Mouse (Mus musculus): Measurements from ENCODE around the gene Ldlrad3. TPM values are rescaled to one million over a fixed set of nuclear protein-coding genes. Genes with fewer than 3 reads are reported as not detected.

Ldlrad3 gene
- total and polyA plus RNA-seq, 3 experiments = 3.5 to 6.1 TPM; not detected in 1

DNA sequence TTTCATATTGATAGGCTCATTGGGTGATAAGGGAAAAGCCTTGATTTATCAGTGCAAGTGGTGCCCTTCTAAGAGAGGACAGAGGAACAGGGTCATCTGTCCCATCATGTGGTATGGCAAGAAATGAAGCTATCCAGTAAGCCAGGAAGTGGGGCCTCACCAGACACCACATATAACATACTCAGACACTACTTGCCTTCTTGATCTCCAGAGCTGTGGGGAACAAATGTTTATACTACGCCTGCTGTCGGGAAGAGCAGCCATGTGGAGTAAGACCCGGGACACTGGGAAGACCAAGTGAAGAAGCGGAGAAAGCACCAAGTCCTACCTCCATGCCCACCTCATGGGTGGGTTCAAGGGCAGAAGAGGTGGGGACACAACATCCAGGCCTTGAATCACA lies 86.9 kb downstream of the Ldlrad3 start:
- H3K4me3 ChIP-seq (ENCODE audit: control insufficient read depth in 1 of 2, insufficient read depth in 1 of 2, low read depth in 2 of 2, low read length in 2 of 2) = no peak overlapping the region
- DNase-seq (ENCODE audit: low read depth, low spot score) = no peak
- H3K36me3 ChIP-seq (ENCODE audit: control insufficient read depth in 1 of 2, insufficient read depth in 2 of 2, low read length in 2 of 2) = no peaks in the 10 kb centered on the region
- H3K9me3 ChIP-seq (replicated peaks; ENCODE audit: insufficient read depth, low read length) = no peaks in the 10 kb centered on the region
- no peaks in the 10 kb centered on the region for H3K79me2 ChIP-seq (ENCODE audit: control insufficient read depth, insufficient read depth, low read length, poor library complexity)
- no peak overlapping the region for H3K9ac ChIP-seq (ENCODE audit: control insufficient read depth, low read depth, low read length, poor library complexity, severe bottlenecking)
- no peak for TF ChIP-seq JUND (IDR thresholded peaks at IDR 0.05; ENCODE audit: low read depth, low read length)
- TF ChIP-seq NELFE (IDR thresholded peaks at IDR 0.05; ENCODE audit: low read depth, low read length) = no peak
- TF ChIP-seq ZC3H11A (IDR thresholded peaks at IDR 0.05; ENCODE audit: low read depth, low read length) = no peak
- TF ChIP-seq MYB (IDR thresholded peaks at IDR 0.05; ENCODE audit: low read depth, low read length) = no peak
- TF ChIP-seq BHLHE40 (IDR thresholded peaks at IDR 0.05; ENCODE audit: borderline replicate concordance, low read depth, low read length) = no peak
- TF ChIP-seq POLR2AphosphoS5 (IDR thresholded peaks at IDR 0.05; ENCODE audit: borderline replicate concordance, low read depth, low read length) = no peak
- TF ChIP-seq MYC (IDR thresholded peaks at IDR 0.05; ENCODE audit: low read depth, low read length) = no peak
- no peak for TF ChIP-seq RAD21 (IDR thresholded peaks at IDR 0.05; ENCODE audit: low read depth, low read length)
- TF ChIP-seq GABPA (IDR thresholded peaks at IDR 0.05; ENCODE audit: low read depth, low read length) = no peak
- no peak for TF ChIP-seq TAL1 (IDR thresholded peaks at IDR 0.05; ENCODE audit: low read length)
- TF ChIP-seq EP300 (IDR thresholded peaks at IDR 0.05; ENCODE audit: low read depth in 1 of 2, low read length in 2 of 2) = no peak
- TF ChIP-seq ZKSCAN1 (IDR thresholded peaks at IDR 0.05; ENCODE audit: low read depth, low read length) = no peak
- TF ChIP-seq RCOR1 (IDR thresholded peaks at IDR 0.05; ENCODE audit: low read depth, low read length) = no peak
- TF ChIP-seq POLR2A (IDR thresholded peaks at IDR 0.05; ENCODE audit: control insufficient read depth in 1 of 2, insufficient read depth in 1 of 2, low read depth in 1 of 2, low read length in 2 of 2, poor library complexity in 1 of 2) = no peak
- TF ChIP-seq POLR2AphosphoS2 (IDR thresholded peaks at IDR 0.05; ENCODE audit: low read length) = no peak
- no peak for TF ChIP-seq MXI1 (IDR thresholded peaks at IDR 0.05; ENCODE audit: low read depth, low read length)
- TF ChIP-seq TCF12 (IDR thresholded peaks at IDR 0.05; ENCODE audit: low read depth, low read length) = no peak
- TF ChIP-seq GATA1 (IDR thresholded peaks at IDR 0.05; ENCODE audit: low read depth, low read length) = no peak
- no peak overlapping the region for H3K27ac ChIP-seq (ENCODE audit: control insufficient read depth, low read depth, low read length)
- H3K4me1 ChIP-seq (ENCODE audit: control insufficient read depth in 1 of 2, insufficient read depth in 2 of 2, low read length in 2 of 2) = no peaks in the 10 kb centered on the region
- no peaks in the 10 kb centered on the region for H3K27me3 ChIP-seq (ENCODE audit: control insufficient read depth in 1 of 2, insufficient read depth in 2 of 2, low read length in 2 of 2)

DNA sequence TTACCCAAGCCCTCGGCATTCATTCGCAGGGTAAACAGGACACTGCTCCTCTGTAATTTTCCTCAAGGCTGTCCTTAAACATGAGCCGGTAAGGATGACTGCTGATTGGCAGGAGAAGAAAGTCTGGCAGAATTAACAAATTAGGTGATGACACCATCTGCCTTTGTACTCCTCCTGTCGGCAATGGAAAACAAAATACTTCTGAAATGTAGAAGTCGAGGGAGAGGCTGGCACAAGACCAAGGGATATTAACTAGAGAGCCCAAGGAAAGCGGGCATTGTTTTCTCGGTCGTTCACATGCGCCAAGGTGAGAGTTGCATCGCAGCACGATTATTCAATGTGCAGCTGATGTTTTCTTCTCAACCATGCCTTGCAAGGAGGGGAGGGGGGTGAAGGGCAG lies 91.4 kb downstream of the Ldlrad3 start:
- no peaks in the 10 kb centered on the region for H3K9me3 ChIP-seq (replicated peaks; ENCODE audit: insufficient read depth, low read length)
- TF ChIP-seq POLR2AphosphoS2 (IDR thresholded peaks at IDR 0.05; ENCODE audit: low read length) (no peak), ETS1 (IDR thresholded peaks at IDR 0.05; ENCODE audit: low read depth, low read length) (no peak), MXI1 (IDR thresholded peaks at IDR 0.05; ENCODE audit: low read depth, low read length) (no peak), NELFE (IDR thresholded peaks at IDR 0.05; ENCODE audit: low read depth, low read length) (no peak), GATA1 (IDR thresholded peaks at IDR 0.05; ENCODE audit: low read depth, low read length) (no peak), HCFC1 (IDR thresholded peaks at IDR 0.05; ENCODE audit: low read depth, low read length) (no peak), BHLHE40 (IDR thresholded peaks at IDR 0.05; ENCODE audit: borderline replicate concordance, low read depth, low read length) (no peak), TAL1 (IDR thresholded peaks at IDR 0.05; ENCODE audit: low read length) (no peak)
- DNase-seq (ENCODE audit: low read depth, low spot score) = no peak

More for the DNA sequence above, 91.4 kb downstream of the Ldlrad3 start:
- Histone ChIP-seq H3K36me3 (ENCODE audit: control insufficient read depth in 1 of 2, insufficient read depth in 2 of 2, low read length in 2 of 2) (no peaks in the 10 kb centered on the region), H3K9ac (ENCODE audit: control insufficient read depth, low read depth, low read length, poor library complexity, severe bottlenecking) (no peak overlapping the region), H3K27me3 (ENCODE audit: control insufficient read depth in 1 of 2, insufficient read depth in 2 of 2, low read length in 2 of 2) (no peaks in the 10 kb centered on the region), H3K4me1 (ENCODE audit: control insufficient read depth in 1 of 2, insufficient read depth in 2 of 2, low read length in 2 of 2) (no peaks in the 10 kb centered on the region), H3K4me3 (ENCODE audit: control insufficient read depth in 1 of 2, insufficient read depth in 1 of 2, low read depth in 2 of 2, low read length in 2 of 2) (no peak overlapping the region), H3K79me2 (ENCODE audit: control insufficient read depth, insufficient read depth, low read length, poor library complexity) (no peaks in the 10 kb centered on the region), H3K27ac (ENCODE audit: control insufficient read depth, low read depth, low read length) (no peak overlapping the region)
